Mouse (Mus musculus) hindbrain, embryonic 14.5 days (tissue): ENCODE results near the gene Map7d3. TPM values are rescaled to one million over a fixed set of nuclear protein-coding genes. Genes with fewer than 3 reads are reported as not detected.

Source experiments
- ATAC-seq: fragments of 200-750 bp; cut with Nextera tagmentation; 2 replicates; pipeline ENCODE4 v1.8.0; 2017; ENCODE audit warnings: moderate number of reproducible peaks, mild to moderate bottlenecking, moderate TSS enrichment, moderate library complexity; ENCODE audit not compliant: low FRiP score
- DNase-seq: peaks from one replicate; pipeline ENCODE4 v3.0.0-alpha.2; 2015; ENCODE audit warnings: low spot score
- H3K27ac ChIP-seq: fragments of 300-500 bp; sonication (generic); 2 replicates; pipeline ENCODE4 v1.5.1; 2014; ENCODE audit warnings: mild to moderate bottlenecking, moderate library complexity
- H3K27me3 ChIP-seq: fragments of 300-500 bp; sonication (generic); 2 replicates; pipeline ENCODE4 v1.6.1; 2014; ENCODE audit warnings: mild to moderate bottlenecking, low read length, mixed read lengths; ENCODE audit not compliant: control insufficient read depth, insufficient read depth
- H3K36me3 ChIP-seq: fragments of 300-500 bp; sonication (generic); replicated peaks from 2 replicates; pipeline ENCODE4 v1.6.1; 2014; ENCODE audit not compliant: control insufficient read depth, insufficient read depth
- H3K4me1 ChIP-seq: fragments of 300-500 bp; sonication (generic); replicated peaks from 2 replicates; pipeline ENCODE4 v1.6.1; 2014; ENCODE audit warnings: antibody characterized with exemption, low read length, mixed read lengths; ENCODE audit not compliant: control insufficient read depth, insufficient read depth
- H3K4me2 ChIP-seq: fragments of 300-500 bp; sonication (generic); replicated peaks from 2 replicates; pipeline ENCODE4 v1.6.1; 2014; ENCODE audit warnings: mild to moderate bottlenecking, moderate library complexity
- H3K4me3 ChIP-seq: fragments of 300-500 bp; sonication (generic); replicated peaks from 2 replicates; pipeline ENCODE4 v1.5.1; 2014; ENCODE audit warnings: mild to moderate bottlenecking, low read length
- H3K9ac ChIP-seq: fragments of 300-500 bp; sonication (generic); 2 replicates; pipeline ENCODE4 v1.6.1; 2014
- H3K9me3 ChIP-seq: fragments of 300-500 bp; sonication (generic); 2 replicates; pipeline ENCODE4 v1.6.1; 2016; ENCODE audit warnings: low read length; ENCODE audit not compliant: control insufficient read depth
- WGBS: fragments of 180-500 bp; shearing (Covaris S2); extraction: QIAGEN DNeasy Blood & Tissue Kit; methylation state at CpG from one replicate; pipeline ENCODE4 v1.1.7; 2014; 5-methylcytosine and 5-hydroxymethylcytosine counted together
- polyA plus RNA-seq: library from polyadenylated mRNA; unstranded; fragments of >200 nt; fragmentation: Nextera tagmentation; extraction: Ambion mirVana; gene quantifications from 2 replicates; pipeline ENCODE4 v1.2.1, GENCODE M21; 2014

The Map7d3 gene
- polyA plus RNA-seq, 1 experiment from 2014 or later: 0.72 TPM

GRCm38 (mm10) chrX:56786281-56787061 is 35.7 kb downstream of the Map7d3 start:
- H3K27me3 ChIP-seq: no peaks in the 10 kb centered on the region
- DNase-seq: no peak
- WGBS: 58% methylated on average over 6 of the region's 6 CpGs
- no peak overlapping the region for H3K9ac ChIP-seq
- H3K27ac ChIP-seq: no peak overlapping the region
- H3K9me3 ChIP-seq: no peaks in the 10 kb centered on the region
- H3K4me2 ChIP-seq: no peak overlapping the region
- peaks cover 6% of the 10 kb centered on the region; the same call in 1 of the 2 replicates for H3K36me3 ChIP-seq
- no peaks in the 10 kb centered on the region for H3K4me1 ChIP-seq
- ATAC-seq: no peak; the same call in 1 of the 2 replicates
- no peak overlapping the region for H3K4me3 ChIP-seq

GRCm38 (mm10) chrX:56773329-56773728 is 48.8 kb downstream of the Map7d3 start:
- 93% methylated on average over 4 of the region's 4 CpGs for WGBS
- Histone ChIP-seq H3K4me1 (no peaks in the 10 kb centered on the region), H3K4me3 (no peak overlapping the region), H3K9ac (no peak overlapping the region), H3K27ac (no peak overlapping the region), H3K27me3 (no peaks in the 10 kb centered on the region), H3K36me3 (no peaks in the 10 kb centered on the region), H3K9me3 (no peaks in the 10 kb centered on the region), H3K4me2 (no peak overlapping the region)
- ATAC-seq (no peak), DNase-seq (no peak)

- H3K27me3 ChIP-seq: no peaks in the 10 kb centered on the region
- no peak overlapping the region for H3K4me3 ChIP-seq
- no peak for DNase-seq
- H3K9ac ChIP-seq: no peak overlapping the region
- no peaks in the 10 kb centered on the region for H3K4me1 ChIP-seq
- no peak for ATAC-seq
- no peak overlapping the region for H3K27ac ChIP-seq
- no peaks in the 10 kb centered on the region for H3K36me3 ChIP-seq
- no peaks in the 10 kb centered on the region for H3K9me3 ChIP-seq
- H3K4me2 ChIP-seq: no peak overlapping the region
- 70% methylated on average over 1 of the region's 1 CpGs for WGBS
These were observed 50.4 kb downstream of the Map7d3 start for GRCm38 (mm10) chrX:56771751-56772150.

GRCm38 (mm10) chrX:56769838-56770237 is 52.3 kb downstream of the Map7d3 start:
- no peak for ATAC-seq
- no peak overlapping the region for H3K9ac ChIP-seq
- H3K36me3 ChIP-seq: no peaks in the 10 kb centered on the region
- no peak overlapping the region for H3K27ac ChIP-seq
- H3K4me2 ChIP-seq: no peak overlapping the region
- no peaks in the 10 kb centered on the region for H3K9me3 ChIP-seq
- H3K27me3 ChIP-seq: no peaks in the 10 kb centered on the region
- no peaks in the 10 kb centered on the region for H3K4me1 ChIP-seq
- no peak overlapping the region for H3K4me3 ChIP-seq
- DNase-seq: no peak

- no peak for ATAC-seq
- WGBS: 91% methylated on average over 3 of the region's 3 CpGs
- no peaks in the 10 kb centered on the region for H3K4me1 ChIP-seq
These were observed 61.8 kb downstream of the Map7d3 start for GRCm38 (mm10) chrX:56760257-56760760.

GRCm38 (mm10) chrX:56756352-56756751 is 65.8 kb downstream of the Map7d3 start:
- Histone ChIP-seq H3K27me3 (no peaks in the 10 kb centered on the region), H3K9me3 (no peaks in the 10 kb centered on the region), H3K4me3 (no peak overlapping the region), H3K4me1 (no peaks in the 10 kb centered on the region), H3K27ac (no peak overlapping the region), H3K9ac (no peak overlapping the region), H3K36me3 (no peaks in the 10 kb centered on the region; the same call in 1 of the 2 replicates), H3K4me2 (no peak overlapping the region)
- 83% methylated on average over 7 of the region's 7 CpGs for WGBS
- DNase-seq (no peak), ATAC-seq (no peak)

More at GRCm38 (mm10) chrX:56760257-56760760, 61.8 kb downstream of the Map7d3 start:
- Histone ChIP-seq H3K36me3 (no peaks in the 10 kb centered on the region), H3K9me3 (no peaks in the 10 kb centered on the region), H3K9ac (no peak overlapping the region), H3K4me2 (no peak overlapping the region), H3K27ac (no peak overlapping the region), H3K27me3 (no peaks in the 10 kb centered on the region), H3K4me3 (no peak overlapping the region)
- no peak for DNase-seq

GRCm38 (mm10) chrX:56755646-56756045 is 66.5 kb downstream of the Map7d3 start:
- ATAC-seq (no peak), DNase-seq (peak; percentile 29)
- Histone ChIP-seq H3K27ac (no peak overlapping the region), H3K36me3 (no peaks in the 10 kb centered on the region; the same call in 1 of the 2 replicates), H3K4me2 (no peak overlapping the region), H3K4me3 (no peak overlapping the region), H3K4me1 (no peaks in the 10 kb centered on the region), H3K9ac (no peak overlapping the region), H3K27me3 (no peaks in the 10 kb centered on the region), H3K9me3 (no peaks in the 10 kb centered on the region)
- WGBS: 34% methylated on average over 2 of the region's 2 CpGs

GRCm38 (mm10) chrX:56753317-56754289 is 68.5 kb downstream of the Map7d3 start:
- Histone ChIP-seq H3K9me3 (no peaks in the 10 kb centered on the region), H3K4me2 (no peak overlapping the region), H3K4me1 (no peaks in the 10 kb centered on the region), H3K4me3 (no peak overlapping the region), H3K27ac (no peak overlapping the region), H3K36me3 (no peaks in the 10 kb centered on the region; the same call in 1 of the 2 replicates), H3K9ac (no peak overlapping the region), H3K27me3 (no peaks in the 10 kb centered on the region)
- DNase-seq (no peak), ATAC-seq (no peak)
- WGBS: 76% methylated on average over 8 of the region's 8 CpGs

- DNase-seq (no peak), ATAC-seq (no peak)
- Histone ChIP-seq H3K27ac (no peak overlapping the region), H3K36me3 (no peaks in the 10 kb centered on the region; the same call in 1 of the 2 replicates), H3K27me3 (no peaks in the 10 kb centered on the region), H3K9ac (no peak overlapping the region), H3K4me1 (no peaks in the 10 kb centered on the region), H3K9me3 (no peaks in the 10 kb centered on the region), H3K4me3 (no peak overlapping the region), H3K4me2 (no peak overlapping the region)
- 81% methylated on average over 6 of the region's 6 CpGs for WGBS
These were observed 70.0 kb downstream of the Map7d3 start for GRCm38 (mm10) chrX:56752144-56752543.
